ENCODE assay signal across 9 mouse cellular contexts in the genomic region with DNA sequence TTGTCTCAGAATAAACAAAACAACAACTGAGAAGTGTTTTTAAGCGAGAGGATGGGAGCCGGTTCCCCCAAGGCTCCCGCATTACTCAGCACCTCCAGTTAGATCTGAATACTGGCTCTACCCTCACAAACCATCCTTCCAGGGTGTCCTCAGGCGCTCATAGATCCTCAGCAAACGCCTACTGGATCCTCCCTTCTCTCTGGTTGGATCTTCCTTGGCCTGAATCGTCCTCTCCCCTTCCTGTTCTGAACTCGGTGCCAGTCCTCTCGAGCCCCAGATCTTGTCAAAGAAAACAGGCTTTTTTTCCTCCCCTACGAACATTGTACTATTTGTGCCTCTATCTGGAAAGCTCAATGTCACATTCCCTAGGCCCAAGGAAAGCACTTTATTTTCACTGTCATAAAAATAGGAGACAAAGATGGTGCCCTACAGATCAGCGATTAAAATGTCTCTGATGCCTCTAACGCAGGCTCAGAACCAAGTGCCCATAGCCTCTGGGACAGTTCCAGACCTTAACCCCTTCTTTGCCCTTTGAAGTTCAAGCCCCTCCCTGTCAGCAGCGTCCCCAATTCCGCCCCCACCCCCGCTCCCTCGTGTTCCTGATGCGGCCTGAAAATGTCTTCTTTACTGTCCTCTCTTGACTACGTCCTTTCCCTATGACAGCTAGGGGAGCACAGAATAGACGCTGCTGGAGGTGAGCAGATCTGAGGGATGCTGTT. TPM values are rescaled to one million over a fixed set of nuclear protein-coding genes. Genes with fewer than 3 reads are reported as not detected.
DNase-seq lines count a peak whose midpoint lies in the region; ATAC-seq and TF ChIP-seq lines count a peak whose summit lies in the region.
"Had no signal": no experiment of that assay in that cellular context is flagged by ENCODE, and none has a peak within 500 bp of the region (broad histone marks: within the 10 kb centered on the region; RNA-seq: fewer than 3 reads in every experiment).

No protein-coding gene starts in this region.

- TF ChIP-seq POLR2A in heart, adult 2 months (IDR thresholded peaks at IDR 0.05; ENCODE audit: insufficient read depth, low read depth, low read length): no peak

- no peaks in the 10 kb centered on the region for H3K9me3 ChIP-seq in forebrain, postnatal 0 days (ENCODE audit: low read length)
- no peaks in the 10 kb centered on the region for H3K9me3 ChIP-seq in liver, postnatal 0 days (ENCODE audit: low read length)

- DNase-seq in heart, adult 2 months: no peak
- no peak for DNase-seq in heart, postnatal 25 days (ENCODE audit: low spot score)
- peak; percentile 41 for DNase-seq in MN1 (ENCODE audit: low spot score)
- peak; percentile 33 for DNase-seq in forebrain, postnatal 0 days
- DNase-seq in liver, postnatal 0 days: no peak
- DNase-seq in embryo, embryonic 10 days (ENCODE audit: low spot score): no peak
- DNase-seq in thymus, postnatal 4 days: no peak
- DNase-seq in spleen, postnatal 14 days (ENCODE audit: low spot score in 2 of 2): no peak

- no peaks in the 10 kb centered on the region for H3K4me1 ChIP-seq in heart, adult 2 months (ENCODE audit: control insufficient read depth, insufficient read depth, low read length)
- no peaks in the 10 kb centered on the region for H3K4me1 ChIP-seq in forebrain, postnatal 0 days (ENCODE audit: insufficient read depth)
- peaks cover 15% of the 10 kb centered on the region for H3K4me1 ChIP-seq in liver, postnatal 0 days (ENCODE audit: insufficient read depth)

- no peak for TF ChIP-seq CTCF in heart, adult 2 months (IDR thresholded peaks at IDR 0.05)
- TF ChIP-seq CTCF in forebrain, postnatal 0 days (IDR thresholded peaks at IDR 0.05; ENCODE audit: low read depth): no peak
- TF ChIP-seq CTCF in liver, postnatal 0 days (IDR thresholded peaks at IDR 0.05; ENCODE audit: low read depth): no peak

- peak; percentile 63 for ATAC-seq in forebrain, postnatal 0 days
- no peak for ATAC-seq in liver, postnatal 0 days

- no peak overlapping the region for H3K9ac ChIP-seq in heart, adult 2 months (ENCODE audit: low read depth, low read length)
- no peak overlapping the region for H3K9ac ChIP-seq in forebrain, postnatal 0 days
- no peak overlapping the region for H3K9ac ChIP-seq in liver, postnatal 0 days (replicated peaks)

- no peaks in the 10 kb centered on the region for H3K79me2 ChIP-seq in heart, adult 2 months (replicated peaks; ENCODE audit: control insufficient read depth, insufficient read depth, low read length)

- H3K4me2 ChIP-seq in forebrain, postnatal 0 days (ENCODE audit: low read depth): peak overlapping the region; percentile 45
- peak overlapping the region; percentile 29; the same call in 1 of the 2 replicates for H3K4me2 ChIP-seq in liver, postnatal 0 days (ENCODE audit: low read depth, low read length)

- no peak for TF ChIP-seq EP300 in heart, adult 2 months (IDR thresholded peaks at IDR 0.05; ENCODE audit: insufficient read depth, low read depth, low read length)
- no peak for TF ChIP-seq EP300 in liver, postnatal 0 days (IDR thresholded peaks at IDR 0.05; ENCODE audit: low read depth)

- peak overlapping the region; percentile 61 for H3K27ac ChIP-seq in heart, adult 2 months
- peak overlapping the region; percentile 50 for H3K27ac ChIP-seq in forebrain, postnatal 0 days (ENCODE audit: low read depth, low read length)
- peak overlapping the region; percentile 29; the same call in 1 of the 2 replicates for H3K27ac ChIP-seq in liver, postnatal 0 days (ENCODE audit: low read depth)

- no peaks in the 10 kb centered on the region for H3K27me3 ChIP-seq in heart, adult 2 months (ENCODE audit: control insufficient read depth, insufficient read depth, low read length)
- H3K27me3 ChIP-seq in forebrain, postnatal 0 days (ENCODE audit: insufficient read depth, low read length): no peaks in the 10 kb centered on the region
- no peaks in the 10 kb centered on the region for H3K27me3 ChIP-seq in liver, postnatal 0 days (ENCODE audit: insufficient read depth, low read length)
- H3K27me3 ChIP-seq: CH12.LX had no signal

- intact Hi-C loops in heart, adult 2 months (cut with DNase I): no loop called here
- intact Hi-C loops in heart, postnatal 25 days (cut with DNase I): no loop called here

- 40% methylated on average over 18 of the region's 18 CpGs for whole genome bisulfite sequencing in heart, adult 2 months
- 30% methylated on average over 18 of the region's 18 CpGs for WGBS in forebrain, postnatal 0 days
- WGBS in liver, postnatal 0 days (ENCODE audit: insufficient replicate concordance): 48% methylated on average over 18 of the region's 18 CpGs

- no peaks in the 10 kb centered on the region for H3K36me3 ChIP-seq in heart, adult 2 months (ENCODE audit: control insufficient read depth, insufficient read depth, low read length)
- H3K36me3 ChIP-seq in forebrain, postnatal 0 days (ENCODE audit: insufficient read depth): no peaks in the 10 kb centered on the region
- no peaks in the 10 kb centered on the region for H3K36me3 ChIP-seq in liver, postnatal 0 days (replicated peaks; ENCODE audit: insufficient read depth, low read length)

- H3K4me3 ChIP-seq in heart, adult 2 months: peak overlapping the region; percentile 39; the same call in 1 of the 2 replicates
- H3K4me3 ChIP-seq in forebrain, postnatal 0 days (ENCODE audit: low read depth, low read length): no peak overlapping the region
- H3K4me3 ChIP-seq in liver, postnatal 0 days (ENCODE audit: low read depth, low read length): no peak overlapping the region

RNA-seq across cellular contexts. Expression of a gene that starts 25.7 kb away (rescaled TPM):
- not detected for total RNA-seq in heart, adult 2 months (2021)
- not detected in 2 replicates for polyA plus RNA-seq in heart, adult 2 months (2012; rRNA removed)
- not detected for total RNA-seq in heart, postnatal 25 days (2021)
- not detected in 2 replicates for total RNA-seq in forebrain, postnatal 0 days (2014; rRNA removed)
- polyA plus RNA-seq in forebrain, postnatal 0 days (2015; fragmentation: Nextera tagmentation; extraction: Ambion mirVana): not detected in 2 replicates
- not detected in 2 replicates for polyA plus RNA-seq in liver, postnatal 0 days (2015; fragmentation: Nextera tagmentation; extraction: Ambion mirVana)
- total RNA-seq: CH12.LX had no signal

RNA-seq across cellular contexts. Expression of a gene that starts 40.2 kb away (rescaled TPM):
- under 1 TPM; 0.26 to 0.68 TPM for total RNA-seq in heart, adult 2 months (2021)
- polyA plus RNA-seq in heart, adult 2 months (2012; rRNA removed): 0.23 and 0.29 TPM in 2 replicates
- total RNA-seq in heart, postnatal 25 days (2021): under 1 TPM; 0.49 to 0.67 TPM
- 0.76 and 1.5 TPM in 2 replicates for total RNA-seq in forebrain, postnatal 0 days (2014; rRNA removed)
- polyA plus RNA-seq in forebrain, postnatal 0 days (2015; fragmentation: Nextera tagmentation; extraction: Ambion mirVana): 1.2 and 1.8 TPM in 2 replicates
- polyA plus RNA-seq in liver, postnatal 0 days (2015; fragmentation: Nextera tagmentation; extraction: Ambion mirVana): 0.51 and 0.72 TPM in 2 replicates
- total RNA-seq: CH12.LX had no signal

RNA-seq across cellular contexts. Expression of a gene that starts 54.7 kb away (rescaled TPM):
- total RNA-seq in heart, adult 2 months (2021): 10 to 100 TPM; 16.8 to 18.3 TPM
- 7.4 and 12.1 TPM in 2 replicates for polyA plus RNA-seq in heart, adult 2 months (2012; rRNA removed)
- 10 to 100 TPM; 18.9 to 20.9 TPM for total RNA-seq in heart, postnatal 25 days (2021)
- 26.2 and 29.8 TPM in 2 replicates for total RNA-seq in forebrain, postnatal 0 days (2014; rRNA removed)
- polyA plus RNA-seq in forebrain, postnatal 0 days (2015; fragmentation: Nextera tagmentation; extraction: Ambion mirVana): 12.2 and 16.6 TPM in 2 replicates
- polyA plus RNA-seq in liver, postnatal 0 days (2015; fragmentation: Nextera tagmentation; extraction: Ambion mirVana): 6.9 and 7.1 TPM in 2 replicates

Comparison
In these comparisons a context has a peak if more than half of its experiments do, and no peak if none do; other contexts are left out.
1. DNase-seq: peak in MN1 (single experiment) and forebrain, postnatal 0 days (single experiment); none in heart, adult 2 months (0 of 2), heart, postnatal 25 days (single experiment), liver, postnatal 0 days (single experiment), embryo, embryonic 10 days (single experiment), thymus, postnatal 4 days (single experiment) and spleen, postnatal 14 days (0 of 2).
2. Peak in every context shown above with its lines, with median percentiles within 50 percentile points of each other: H3K27ac ChIP-seq.